In genomic region chr5:105868593-105868992, GRCm38 (mm10) we compare ENCODE assay signal across 8 mouse cellular contexts. TPM values are rescaled to one million over a fixed set of nuclear protein-coding genes. Genes with fewer than 3 reads are reported as not detected.
DNase-seq lines count a peak whose midpoint lies in the region; ATAC-seq and TF ChIP-seq lines count a peak whose summit lies in the region.

No protein-coding gene starts in this region.

- no peak overlapping the region for H3K4me2 ChIP-seq in midbrain, embryonic 16.5 days (ENCODE audit: low read length)

- 0 out of 2 replicates have a peak, but pooled peaks cover 5% of the 10 kb centered on the region for H3K4me1 ChIP-seq in midbrain, embryonic 16.5 days (ENCODE audit: control insufficient read depth, insufficient read depth, low read length)
- H3K4me1 ChIP-seq in spleen, adult 2 months (ENCODE audit: control insufficient read depth, insufficient read depth, insufficient read length) = no peaks in the 10 kb centered on the region

- H3K9me3 ChIP-seq in midbrain, embryonic 16.5 days (replicated peaks; ENCODE audit: control insufficient read depth, low read length, poor library complexity, severe bottlenecking) = no peaks in the 10 kb centered on the region

- ATAC-seq in midbrain, embryonic 16.5 days = peak; percentile 69; the same call in 1 of the 2 replicates

- intact Hi-C loops in left cerebral cortex, postnatal 4 days (cut with DNase I) = loop anchor here (2.0 to 5.0 kb wide), 3 partner anchors 184 to 461 kb away; no protein-coding TSS in a partner anchor

- peak; percentile 90; the same call in 1 of the 2 replicates for TF ChIP-seq CTCF in spleen, adult 2 months (IDR thresholded peaks at IDR 0.05; ENCODE audit: extremely low read depth, insufficient read depth, insufficient read length, insufficient replicate concordance)

- 16% methylated on average over 3 of the region's 3 CpGs for WGBS in midbrain, embryonic 16.5 days
- WGBS in spleen, adult 2 months = 30% methylated on average over 3 of the region's 3 CpGs

- H3K9ac ChIP-seq in midbrain, embryonic 16.5 days (ENCODE audit: low read depth, low read length) = no peak overlapping the region

- H3K27me3 ChIP-seq in midbrain, embryonic 16.5 days (ENCODE audit: control insufficient read depth, insufficient read depth, low read depth, low read length) = no peaks in the 10 kb centered on the region; the same call in 1 of the 2 replicates
- no peaks in the 10 kb centered on the region for H3K27me3 ChIP-seq in spleen, adult 2 months (ENCODE audit: control insufficient read depth, insufficient read depth, low read length)

- H3K27ac ChIP-seq in midbrain, embryonic 16.5 days (ENCODE audit: low read length) = no peak overlapping the region
- H3K27ac ChIP-seq in spleen, adult 2 months (ENCODE audit: insufficient read depth, low read length) = no peak overlapping the region

- TF ChIP-seq POLR2A in spleen, adult 2 months (IDR thresholded peaks at IDR 0.05; ENCODE audit: low read depth, low read length) = no peak

- no peak overlapping the region for H3K4me3 ChIP-seq in midbrain, embryonic 16.5 days (ENCODE audit: low read depth, low read length)
- H3K4me3 ChIP-seq in spleen, adult 2 months (ENCODE audit: extremely low read depth, insufficient read depth, insufficient read length) = no peak overlapping the region

- DNase-seq in 416B (ENCODE audit: low read depth) = peak; percentile 86
- peak; percentile 92 for DNase-seq in adrenal gland, postnatal 10 days
- DNase-seq in embryo, embryonic 11.5 days (ENCODE audit: low read depth, low spot score) = peak; percentile 63
- peak; percentile 74 to 93 for DNase-seq in heart, adult 18-20 months
- DNase-seq in kidney, adult 11 months = peak; percentile 76
- DNase-seq in left cerebral cortex, postnatal 4 days = peak; percentile 84
- peak; percentile 52 to 75 for DNase-seq in spleen, adult 2 months (ENCODE audit: low read depth in 1 of 2, low spot score in 2 of 2)

- no peaks in the 10 kb centered on the region for H3K36me3 ChIP-seq in midbrain, embryonic 16.5 days (ENCODE audit: control insufficient read depth, insufficient read depth, low read length)
- H3K36me3 ChIP-seq in spleen, adult 2 months (ENCODE audit: control insufficient read depth, insufficient read depth, low read length) = no peaks in the 10 kb centered on the region

RNA-seq across cellular contexts. Expression of gene Zfp326, which starts 7.8 kb away (rescaled TPM):
- total RNA-seq in adrenal gland, postnatal 10 days (2021) = 10 to 100 TPM; 25.3 to 29.7 TPM
- total RNA-seq in heart, adult 18-20 months (2021) = 10 to 100 TPM in 1 of 2 experiments, 1 to 10 TPM in 1; 9.4 to 10.5 TPM
- total RNA-seq in left cerebral cortex, postnatal 4 days (2021) = 10 to 100 TPM; 57.2 to 64.9 TPM
- 40.6 and 51.2 TPM in 2 replicates for polyA plus RNA-seq in midbrain, embryonic 16.5 days (2015; fragmentation: Nextera tagmentation; extraction: Ambion mirVana)
- 6.2 and 8.4 TPM in 2 replicates for polyA plus RNA-seq in spleen, adult 2 months (2012; rRNA removed)
